Mouse (Mus musculus): ENCODE measurements around the gene Gjd3. TPM values are rescaled to one million over a fixed set of nuclear protein-coding genes. Genes with fewer than 3 reads are reported as not detected.

The Gjd3 gene
- polyA plus RNA-seq, 1 experiment from 2014 or later, result not detected

DNA sequence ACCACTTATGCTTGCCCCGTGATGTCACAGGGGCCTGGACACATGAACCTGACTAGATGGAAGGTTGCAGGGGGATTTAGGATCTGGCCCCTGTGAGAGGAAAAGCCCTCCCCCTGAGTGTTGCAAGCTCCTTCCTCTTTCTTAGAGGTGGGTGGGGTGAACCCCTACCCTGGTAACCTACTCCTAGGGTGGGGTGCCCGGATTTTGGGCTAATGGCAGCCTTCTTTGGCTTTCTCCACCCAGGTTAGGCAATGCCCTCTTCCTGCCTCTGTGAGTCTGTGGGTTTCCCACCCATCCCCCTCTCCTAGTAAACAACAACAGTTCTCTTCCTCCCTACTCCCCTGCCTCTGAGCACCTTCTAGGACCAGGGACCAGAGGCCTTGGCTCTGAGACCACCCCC, 30.1 kb downstream of the Gjd3 start:
- Histone ChIP-seq H3K9ac (ENCODE audit: low read depth, low read length) (no peak overlapping the region), H3K36me3 (ENCODE audit: control insufficient read depth, insufficient read depth) (no peaks in the 10 kb centered on the region), H3K27ac (ENCODE audit: low read length) (no peak overlapping the region), H3K27me3 (ENCODE audit: control insufficient read depth, insufficient read depth, low read depth, low read length) (no peaks in the 10 kb centered on the region), H3K4me3 (ENCODE audit: low read depth, low read length) (no peak overlapping the region), H3K4me2 (ENCODE audit: low read depth, low read length) (no peak overlapping the region), H3K4me1 (ENCODE audit: control insufficient read depth, low read depth, low read length) (peaks cover 52% of the 10 kb centered on the region), H3K9me3 (replicated peaks; ENCODE audit: control insufficient read depth, low read length) (no peaks in the 10 kb centered on the region)
- ATAC-seq (ENCODE audit: low read depth), result no peak
- 36% methylated on average over 2 of the region's 2 CpGs for WGBS (ENCODE audit: insufficient replicate concordance)

DNA sequence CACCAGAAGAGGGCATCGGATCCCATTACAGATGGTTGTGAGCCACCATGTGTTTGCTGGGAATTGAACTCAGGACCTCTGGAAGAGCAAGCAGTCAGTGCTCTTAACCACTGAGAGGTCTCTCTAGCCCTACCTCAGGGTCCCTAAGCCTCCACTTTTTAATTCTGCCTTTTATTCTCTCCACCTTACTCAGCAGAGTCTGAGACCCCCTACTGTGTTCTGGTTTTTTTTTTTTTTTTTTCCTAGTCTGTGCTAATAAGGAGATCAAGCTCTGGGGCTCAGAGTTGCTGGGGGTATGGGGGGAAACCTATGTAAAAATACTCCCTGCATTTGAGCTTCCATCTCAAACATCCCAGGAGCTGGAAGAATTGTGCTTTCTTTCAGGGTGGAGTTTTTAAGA, 30.7 kb downstream of the Gjd3 start:
- H3K27ac ChIP-seq (ENCODE audit: low read length), result no peak overlapping the region
- 67% methylated on average over 1 of the region's 1 CpGs for WGBS (ENCODE audit: insufficient replicate concordance)
- no peak overlapping the region for H3K4me2 ChIP-seq (ENCODE audit: low read depth, low read length)
- no peak overlapping the region for H3K9ac ChIP-seq (ENCODE audit: low read depth, low read length)
- H3K9me3 ChIP-seq (replicated peaks; ENCODE audit: control insufficient read depth, low read length), result no peaks in the 10 kb centered on the region
- no peaks in the 10 kb centered on the region for H3K27me3 ChIP-seq (ENCODE audit: control insufficient read depth, insufficient read depth, low read depth, low read length)
- ATAC-seq (ENCODE audit: low read depth), result no peak
- no peaks in the 10 kb centered on the region for H3K36me3 ChIP-seq (ENCODE audit: control insufficient read depth, insufficient read depth)
- peaks cover 58% of the 10 kb centered on the region for H3K4me1 ChIP-seq (ENCODE audit: control insufficient read depth, low read depth, low read length)
- no peak overlapping the region for H3K4me3 ChIP-seq (ENCODE audit: low read depth, low read length)

DNA sequence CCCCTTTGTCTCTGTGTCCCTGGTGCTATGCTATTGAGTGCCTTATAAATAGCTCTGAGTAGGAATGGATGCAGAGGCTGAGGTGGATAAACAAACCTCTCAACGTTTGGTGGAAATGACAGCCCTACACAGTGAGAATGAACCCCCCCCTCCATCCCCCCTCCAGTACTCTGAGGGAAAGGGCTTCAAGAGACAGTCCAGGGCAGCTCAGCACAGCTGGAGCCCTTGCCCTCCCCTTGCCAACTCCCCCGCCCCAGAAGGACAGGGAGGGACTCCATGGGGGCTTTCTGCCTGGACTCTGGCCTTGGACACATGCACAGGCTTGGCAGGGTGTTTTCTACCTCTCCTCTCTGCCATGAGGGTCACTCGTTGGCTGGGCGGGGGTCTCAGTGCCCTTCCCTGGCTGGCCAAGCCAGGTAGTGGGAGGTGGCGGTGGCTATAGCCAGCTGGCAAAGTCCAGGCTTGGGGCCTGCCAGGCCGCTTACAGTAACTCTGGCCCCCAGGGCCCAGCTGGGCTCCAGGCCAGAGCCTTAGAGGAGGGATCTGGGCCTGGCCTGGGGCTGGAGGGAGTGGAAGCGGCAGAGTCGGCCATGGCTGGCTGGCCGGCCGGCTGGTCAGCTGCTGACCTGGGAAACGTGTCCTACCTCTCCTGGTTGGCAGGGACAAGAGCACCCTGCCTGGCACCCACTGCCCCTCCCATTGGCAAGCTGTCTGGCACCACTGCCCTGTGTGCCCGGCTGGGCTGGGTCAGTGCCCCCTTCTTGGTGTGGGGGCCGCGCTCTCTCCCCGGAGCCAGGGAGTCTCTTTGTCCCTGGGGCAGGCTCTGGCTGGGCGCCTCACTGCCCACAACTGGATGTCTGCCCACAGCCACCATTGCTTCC, 31.6 kb downstream of the Gjd3 start:
- H3K4me3 ChIP-seq (ENCODE audit: low read depth, low read length), result no peak overlapping the region
- no peaks in the 10 kb centered on the region for H3K36me3 ChIP-seq (ENCODE audit: control insufficient read depth, insufficient read depth)
- peak overlapping the region; percentile 15; the same call in 1 of the 2 replicates for H3K9ac ChIP-seq (ENCODE audit: low read depth, low read length)
- H3K27ac ChIP-seq (ENCODE audit: low read length), result peak overlapping the region; percentile 45; the same call in 1 of the 2 replicates
- peak; percentile 23; the same call in 1 of the 2 replicates for ATAC-seq (ENCODE audit: low read depth)
- H3K4me1 ChIP-seq (ENCODE audit: control insufficient read depth, low read depth, low read length), result peaks cover 60% of the 10 kb centered on the region
- no peaks in the 10 kb centered on the region for H3K27me3 ChIP-seq (ENCODE audit: control insufficient read depth, insufficient read depth, low read depth, low read length)
- 63% methylated on average over 16 of the region's 16 CpGs for WGBS (ENCODE audit: insufficient replicate concordance)
- H3K9me3 ChIP-seq (replicated peaks; ENCODE audit: control insufficient read depth, low read length), result no peaks in the 10 kb centered on the region
- H3K4me2 ChIP-seq (ENCODE audit: low read depth, low read length), result no peak overlapping the region

DNA sequence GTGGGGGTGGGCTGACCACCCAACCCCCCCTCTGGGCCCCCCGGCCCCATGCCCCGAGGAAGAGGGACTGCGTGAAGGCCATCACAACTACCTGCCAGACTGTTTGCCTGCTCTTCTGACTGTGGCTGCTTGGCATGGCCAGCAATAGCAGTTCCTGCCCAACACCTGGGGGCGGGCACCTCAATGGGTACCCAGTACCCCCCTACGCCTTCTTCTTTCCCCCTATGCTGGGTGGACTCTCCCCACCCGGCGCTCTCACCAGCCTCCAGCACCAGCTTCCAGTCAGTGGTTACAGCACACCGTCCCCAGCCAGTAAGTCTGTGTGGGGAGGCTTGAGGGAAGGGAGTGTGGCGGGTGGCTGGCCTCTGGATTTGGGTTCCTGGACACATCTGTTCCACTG, 32.3 kb downstream of the Gjd3 start:
- Histone ChIP-seq H3K27ac (ENCODE audit: low read length) (no peak overlapping the region), H3K9ac (ENCODE audit: low read depth, low read length) (no peak overlapping the region), H3K27me3 (ENCODE audit: control insufficient read depth, insufficient read depth, low read depth, low read length) (no peaks in the 10 kb centered on the region), H3K4me2 (ENCODE audit: low read depth, low read length) (no peak overlapping the region), H3K36me3 (ENCODE audit: control insufficient read depth, insufficient read depth) (no peaks in the 10 kb centered on the region), H3K9me3 (replicated peaks; ENCODE audit: control insufficient read depth, low read length) (no peaks in the 10 kb centered on the region), H3K4me1 (ENCODE audit: control insufficient read depth, low read depth, low read length) (peaks cover 66% of the 10 kb centered on the region), H3K4me3 (ENCODE audit: low read depth, low read length) (no peak overlapping the region)
- 73% methylated on average over 9 of the region's 9 CpGs for WGBS (ENCODE audit: insufficient replicate concordance)
- ATAC-seq (ENCODE audit: low read depth), result no peak

DNA sequence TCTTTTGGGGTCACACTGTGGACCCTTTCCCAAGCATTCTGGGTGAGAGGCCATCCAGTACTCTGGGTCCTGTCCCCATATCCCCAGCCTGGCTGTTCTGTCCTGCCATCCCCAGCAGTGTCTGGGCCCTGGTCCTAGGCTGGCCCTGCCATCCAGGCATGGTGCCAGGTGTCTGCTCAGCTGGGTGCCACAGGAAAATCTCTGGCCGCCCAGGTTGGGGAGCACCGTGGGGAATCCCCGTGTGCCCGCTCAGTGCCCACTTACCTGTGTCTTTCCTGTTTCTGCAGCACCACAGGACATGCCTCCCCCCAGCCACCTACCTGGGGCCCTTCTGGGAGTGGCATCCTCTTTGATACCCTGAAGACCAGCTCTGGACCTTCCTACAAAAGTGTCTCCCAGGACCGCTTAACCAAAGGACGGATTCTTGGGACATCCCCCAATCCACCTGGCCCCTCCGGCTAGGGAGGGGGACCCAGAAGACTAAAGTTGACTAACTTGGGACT, 32.8 kb downstream of the Gjd3 start:
- Histone ChIP-seq H3K27me3 (ENCODE audit: control insufficient read depth, insufficient read depth, low read depth, low read length) (no peaks in the 10 kb centered on the region), H3K9ac (ENCODE audit: low read depth, low read length) (no peak overlapping the region), H3K4me3 (ENCODE audit: low read depth, low read length) (no peak overlapping the region), H3K36me3 (ENCODE audit: control insufficient read depth, insufficient read depth) (no peaks in the 10 kb centered on the region), H3K4me1 (ENCODE audit: control insufficient read depth, low read depth, low read length) (peaks cover 64% of the 10 kb centered on the region), H3K4me2 (ENCODE audit: low read depth, low read length) (no peak overlapping the region), H3K27ac (ENCODE audit: low read length) (no peak overlapping the region), H3K9me3 (replicated peaks; ENCODE audit: control insufficient read depth, low read length) (no peaks in the 10 kb centered on the region)
- ATAC-seq (ENCODE audit: low read depth), result no peak
- WGBS (ENCODE audit: insufficient replicate concordance), result 75% methylated on average over 7 of the region's 7 CpGs

DNA sequence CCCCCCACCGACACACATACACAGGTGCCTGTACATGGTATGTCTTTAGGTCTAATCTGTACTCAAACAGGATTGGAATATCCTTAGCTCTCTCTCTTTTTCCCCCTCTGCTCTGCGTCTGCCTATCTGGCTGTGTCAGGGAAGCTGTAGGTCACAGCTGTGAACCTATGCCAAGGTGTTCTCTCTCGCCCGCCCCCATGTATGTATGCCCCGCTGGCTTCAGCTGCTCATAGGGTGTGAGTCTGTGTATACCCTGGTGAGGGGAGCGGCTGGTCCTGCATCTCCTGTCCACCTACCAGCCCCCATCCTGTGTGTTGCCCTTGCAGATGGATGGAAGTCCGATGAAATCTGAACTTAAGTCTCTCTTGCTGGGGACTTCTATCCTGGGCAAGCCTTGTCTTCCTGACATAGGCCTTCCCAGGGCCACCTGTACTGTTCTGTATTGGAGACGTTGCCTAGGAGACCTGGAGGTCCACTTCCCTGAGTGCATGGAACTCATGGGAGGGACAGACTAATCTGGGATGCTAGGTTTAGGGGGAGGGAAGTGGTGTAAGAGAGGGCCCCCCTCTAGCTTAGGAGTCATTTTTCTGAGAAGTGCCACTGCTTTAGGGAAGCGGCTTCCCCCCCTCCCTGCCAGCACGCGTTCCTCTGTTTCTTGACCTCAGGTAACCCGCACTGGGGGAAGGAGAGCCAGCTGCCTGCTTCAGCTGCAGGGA, 33.4 kb downstream of the Gjd3 start:
- 60% methylated on average over 12 of the region's 12 CpGs for WGBS (ENCODE audit: insufficient replicate concordance)
- peaks cover 65% of the 10 kb centered on the region for H3K4me1 ChIP-seq (ENCODE audit: control insufficient read depth, low read depth, low read length)
- H3K4me3 ChIP-seq (ENCODE audit: low read depth, low read length), result no peak overlapping the region
- no peak overlapping the region for H3K27ac ChIP-seq (ENCODE audit: low read length)
- H3K4me2 ChIP-seq (ENCODE audit: low read depth, low read length), result no peak overlapping the region
- H3K27me3 ChIP-seq (ENCODE audit: control insufficient read depth, insufficient read depth, low read depth, low read length), result no peaks in the 10 kb centered on the region
- no peaks in the 10 kb centered on the region for H3K36me3 ChIP-seq (ENCODE audit: control insufficient read depth, insufficient read depth)
- no peaks in the 10 kb centered on the region for H3K9me3 ChIP-seq (replicated peaks; ENCODE audit: control insufficient read depth, low read length)
- ATAC-seq (ENCODE audit: low read depth), result no peak
- H3K9ac ChIP-seq (ENCODE audit: low read depth, low read length), result no peak overlapping the region

DNA sequence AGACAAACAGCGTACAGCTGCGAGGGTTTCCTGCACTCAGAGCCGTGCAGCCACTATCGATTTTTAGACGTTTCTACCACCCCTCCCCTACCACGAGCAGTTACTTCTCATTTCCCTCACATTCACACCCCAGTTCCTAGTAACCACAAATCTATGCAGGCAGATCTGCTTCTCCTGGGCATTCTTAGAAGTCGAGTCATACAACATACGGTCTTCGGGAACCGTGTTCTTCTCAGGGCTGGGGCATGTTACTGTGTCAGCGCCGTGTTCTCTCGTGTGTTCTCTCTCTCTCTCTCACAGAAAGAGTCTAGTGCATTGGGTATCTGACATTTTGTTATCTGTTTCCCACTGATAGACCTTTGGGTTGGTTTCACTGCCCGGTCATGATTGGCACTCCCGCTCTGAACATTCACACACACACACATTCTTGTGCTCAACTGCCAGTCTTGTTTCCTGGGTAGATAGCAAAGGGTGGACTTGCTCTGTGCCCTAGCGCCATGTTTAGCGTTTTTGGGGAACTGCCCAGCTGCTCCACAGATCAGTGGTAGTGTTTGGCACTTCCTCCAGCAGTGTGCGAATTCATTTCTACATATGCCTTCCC, 34.7 kb downstream of the Gjd3 start:
- H3K4me2 ChIP-seq (ENCODE audit: low read depth, low read length), result peak overlapping the region; percentile 30
- no peak overlapping the region; the same call in 1 of the 2 replicates for H3K9ac ChIP-seq (ENCODE audit: low read depth, low read length)
- 7% methylated on average over 18 of the region's 18 CpGs for WGBS (ENCODE audit: insufficient replicate concordance)

DNA sequence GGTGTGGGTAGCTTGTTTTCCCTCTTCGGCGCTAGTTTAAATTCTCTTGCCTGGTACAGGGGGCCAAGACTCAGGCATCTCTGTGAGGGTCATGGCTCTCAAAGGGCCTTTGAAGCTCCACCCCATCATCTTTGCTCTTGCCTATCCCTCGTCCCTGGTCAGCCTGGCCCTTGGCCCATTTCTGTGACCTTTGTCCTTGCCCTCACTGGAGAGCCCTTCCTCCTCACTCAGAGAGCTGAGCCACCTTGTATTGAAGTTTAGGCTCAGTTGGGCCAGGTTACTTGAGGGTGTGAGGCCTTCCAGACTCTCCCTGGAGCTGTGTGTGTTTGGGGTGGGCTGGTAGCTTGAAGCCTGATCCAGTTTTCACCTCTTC, 37.2 kb downstream of the Gjd3 start:
- Histone ChIP-seq H3K9me3 (replicated peaks; ENCODE audit: control insufficient read depth, low read length) (no peaks in the 10 kb centered on the region), H3K4me2 (ENCODE audit: low read depth, low read length) (0 out of 2 replicates have a peak overlapping the region, but pooled peaks have one; percentile 22), H3K9ac (ENCODE audit: low read depth, low read length) (no peak overlapping the region), H3K27ac (ENCODE audit: low read length) (peak overlapping the region; percentile 65), H3K4me1 (ENCODE audit: control insufficient read depth, low read depth, low read length) (peaks cover 79% of the 10 kb centered on the region), H3K4me3 (ENCODE audit: low read depth, low read length) (no peak overlapping the region), H3K36me3 (ENCODE audit: control insufficient read depth, insufficient read depth) (no peaks in the 10 kb centered on the region), H3K27me3 (ENCODE audit: control insufficient read depth, insufficient read depth, low read depth, low read length) (no peaks in the 10 kb centered on the region)
- 65% methylated on average over 3 of the region's 3 CpGs for WGBS (ENCODE audit: insufficient replicate concordance)
- ATAC-seq (ENCODE audit: low read depth), result peak; percentile 33; the same call in 1 of the 2 replicates

More for the DNA sequence above, 34.7 kb downstream of the Gjd3 start:
- Histone ChIP-seq H3K27me3 (ENCODE audit: control insufficient read depth, insufficient read depth, low read depth, low read length) (no peaks in the 10 kb centered on the region), H3K4me1 (ENCODE audit: control insufficient read depth, low read depth, low read length) (peaks cover 64% of the 10 kb centered on the region), H3K4me3 (ENCODE audit: low read depth, low read length) (no peak overlapping the region), H3K27ac (ENCODE audit: low read length) (peak overlapping the region; percentile 63), H3K9me3 (replicated peaks; ENCODE audit: control insufficient read depth, low read length) (no peaks in the 10 kb centered on the region), H3K36me3 (ENCODE audit: control insufficient read depth, insufficient read depth) (no peaks in the 10 kb centered on the region)
- no peak for ATAC-seq (ENCODE audit: low read depth)
